Mouse (Mus musculus): ENCODE results near the gene Filip1l. TPM values are rescaled to one million over a fixed set of nuclear protein-coding genes. Genes with fewer than 3 reads are reported as not detected.

Filip1l gene
- total RNA-seq, 1 experiment, result 7.4 TPM

DNA sequence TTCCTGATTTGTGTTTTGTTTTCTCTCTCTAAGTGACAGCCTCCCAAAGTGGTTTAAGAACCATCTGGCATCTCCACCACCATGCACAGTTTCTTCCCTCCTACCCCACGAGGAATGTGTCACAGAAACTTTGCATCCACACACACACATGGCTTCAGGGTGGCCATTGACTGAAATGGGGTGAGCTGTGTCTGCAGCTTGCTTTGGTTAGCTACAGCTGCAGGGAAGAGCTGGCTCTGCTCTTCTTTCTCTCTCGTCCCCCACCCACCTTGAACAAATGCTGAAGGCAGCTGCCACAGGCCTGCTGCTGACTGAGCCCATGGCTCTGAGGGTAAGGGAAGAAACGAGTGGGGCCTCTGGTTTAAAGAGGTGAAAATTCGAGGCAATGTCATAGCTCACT is 59.9 kb downstream of the Filip1l start:
- no peak overlapping the region for H3K4me3 ChIP-seq (ENCODE audit: insufficient read depth in 1 of 2, low read depth in 1 of 2, low read length in 2 of 2, poor library complexity in 1 of 2, severe bottlenecking in 1 of 2)
- no peak overlapping the region for H3K27ac ChIP-seq (ENCODE audit: insufficient read depth, low read depth, low read length, poor library complexity, severe bottlenecking)
- H3K36me3 ChIP-seq (ENCODE audit: control insufficient read depth, insufficient read depth, low read length, poor library complexity, severe bottlenecking), result no peaks in the 10 kb centered on the region
- in situ Hi-C loops (cut with MboI; ENCODE audit: low sequenced_read_pairs in 2 of 2, unreplicated experiment in 2 of 2), result no loop called here
- DNase-seq (ENCODE audit: low read depth, low spot score), result no peak
- TF ChIP-seq HCFC1 (IDR thresholded peaks at IDR 0.05; ENCODE audit: borderline replicate concordance, insufficient read depth, low read length) (no peak), MAFK (IDR thresholded peaks at IDR 0.05; ENCODE audit: insufficient read depth, low read depth, low read length) (no peak), ZC3H11A (IDR thresholded peaks at IDR 0.05; ENCODE audit: borderline replicate concordance, low read depth, low read length) (no peak), CHD2 (IDR thresholded peaks at IDR 0.05; ENCODE audit: low read depth, low read length) (no peak), ZNF384 (IDR thresholded peaks at IDR 0.05; ENCODE audit: low read depth, low read length) (no peak)
- H3K9ac ChIP-seq (ENCODE audit: insufficient read depth, low read depth, low read length, poor library complexity, severe bottlenecking), result no peak overlapping the region
- H3K9me3 ChIP-seq (ENCODE audit: control insufficient read depth, insufficient read depth, low read depth, low read length), result no peaks in the 10 kb centered on the region
- H3K4me1 ChIP-seq (ENCODE audit: control insufficient read depth in 2 of 2, insufficient read depth in 2 of 2, low read length in 2 of 2, poor library complexity in 1 of 2), result no peaks in the 10 kb centered on the region

DNA sequence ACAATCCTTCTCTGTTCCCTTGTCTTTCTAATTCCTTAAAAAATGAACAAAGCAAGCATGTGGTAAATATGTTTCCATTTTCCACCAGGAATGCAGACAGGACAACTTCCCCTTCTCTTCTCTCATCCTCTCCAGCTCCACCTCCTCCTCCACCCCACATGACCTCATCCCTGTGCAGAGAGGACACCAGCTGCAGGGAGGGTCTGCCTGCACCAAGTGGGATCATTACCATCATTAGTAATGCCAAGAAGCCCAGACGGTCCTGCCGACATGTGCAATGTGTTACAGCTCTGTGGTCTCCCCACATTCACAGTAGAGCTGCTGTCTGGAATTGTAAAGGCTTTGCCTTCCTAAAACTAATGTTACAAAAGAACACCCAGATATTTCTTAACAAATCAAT is 63.2 kb downstream of the Filip1l start:
- Histone ChIP-seq H3K27ac (ENCODE audit: insufficient read depth, low read depth, low read length, poor library complexity, severe bottlenecking) (no peak overlapping the region), H3K9me3 (ENCODE audit: control insufficient read depth, insufficient read depth, low read depth, low read length) (no peaks in the 10 kb centered on the region), H3K4me1 (ENCODE audit: control insufficient read depth in 2 of 2, insufficient read depth in 2 of 2, low read length in 2 of 2, poor library complexity in 1 of 2) (no peaks in the 10 kb centered on the region), H3K9ac (ENCODE audit: insufficient read depth, low read depth, low read length, poor library complexity, severe bottlenecking) (no peak overlapping the region), H3K36me3 (ENCODE audit: control insufficient read depth, insufficient read depth, low read length, poor library complexity, severe bottlenecking) (no peaks in the 10 kb centered on the region), H3K4me3 (ENCODE audit: insufficient read depth in 1 of 2, low read depth in 1 of 2, low read length in 2 of 2, poor library complexity in 1 of 2, severe bottlenecking in 1 of 2) (no peak overlapping the region)
- DNase-seq (ENCODE audit: low read depth, low spot score), result no peak
- TF ChIP-seq ZC3H11A (IDR thresholded peaks at IDR 0.05; ENCODE audit: borderline replicate concordance, low read depth, low read length) (no peak), HCFC1 (IDR thresholded peaks at IDR 0.05; ENCODE audit: borderline replicate concordance, insufficient read depth, low read length) (no peak), MAFK (IDR thresholded peaks at IDR 0.05; ENCODE audit: insufficient read depth, low read depth, low read length) (no peak), CHD2 (IDR thresholded peaks at IDR 0.05; ENCODE audit: low read depth, low read length) (no peak), ZNF384 (IDR thresholded peaks at IDR 0.05; ENCODE audit: low read depth, low read length) (no peak)
- in situ Hi-C loops (cut with MboI; ENCODE audit: low sequenced_read_pairs in 2 of 2, unreplicated experiment in 2 of 2), result no loop called here

DNA sequence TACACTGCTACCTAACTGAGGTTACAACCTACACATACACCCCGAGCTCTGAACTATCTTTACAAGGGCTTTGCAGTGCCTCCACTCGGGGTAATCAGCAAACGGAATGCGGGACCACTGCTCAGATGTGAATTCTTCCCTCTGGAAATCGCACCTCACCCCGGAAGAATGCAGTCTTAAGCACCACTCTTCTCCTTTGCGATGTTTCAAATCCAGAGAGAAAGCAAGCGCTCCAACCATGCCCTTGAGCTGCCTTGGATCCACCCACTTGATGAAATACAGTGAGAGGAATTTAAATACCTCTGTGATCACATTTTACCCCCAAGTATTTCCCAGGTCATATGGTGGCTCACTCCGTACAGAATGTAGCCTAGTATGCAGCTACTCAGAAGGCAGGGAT is 64.1 kb downstream of the Filip1l start:
- Histone ChIP-seq H3K27ac (ENCODE audit: insufficient read depth, low read depth, low read length, poor library complexity, severe bottlenecking) (no peak overlapping the region), H3K4me1 (ENCODE audit: control insufficient read depth in 2 of 2, insufficient read depth in 2 of 2, low read length in 2 of 2, poor library complexity in 1 of 2) (no peaks in the 10 kb centered on the region), H3K36me3 (ENCODE audit: control insufficient read depth, insufficient read depth, low read length, poor library complexity, severe bottlenecking) (no peaks in the 10 kb centered on the region), H3K4me3 (ENCODE audit: insufficient read depth in 1 of 2, low read depth in 1 of 2, low read length in 2 of 2, poor library complexity in 1 of 2, severe bottlenecking in 1 of 2) (no peak overlapping the region), H3K9me3 (ENCODE audit: control insufficient read depth, insufficient read depth, low read depth, low read length) (no peaks in the 10 kb centered on the region), H3K9ac (ENCODE audit: insufficient read depth, low read depth, low read length, poor library complexity, severe bottlenecking) (no peak overlapping the region)
- TF ChIP-seq MAFK (IDR thresholded peaks at IDR 0.05; ENCODE audit: insufficient read depth, low read depth, low read length) (no peak), CHD2 (IDR thresholded peaks at IDR 0.05; ENCODE audit: low read depth, low read length) (no peak), HCFC1 (IDR thresholded peaks at IDR 0.05; ENCODE audit: borderline replicate concordance, insufficient read depth, low read length) (no peak), ZNF384 (IDR thresholded peaks at IDR 0.05; ENCODE audit: low read depth, low read length) (no peak), ZC3H11A (IDR thresholded peaks at IDR 0.05; ENCODE audit: borderline replicate concordance, low read depth, low read length) (no peak)
- in situ Hi-C loops (cut with MboI; ENCODE audit: low sequenced_read_pairs in 2 of 2, unreplicated experiment in 2 of 2), result no loop called here
- DNase-seq (ENCODE audit: low read depth, low spot score), result no peak

DNA sequence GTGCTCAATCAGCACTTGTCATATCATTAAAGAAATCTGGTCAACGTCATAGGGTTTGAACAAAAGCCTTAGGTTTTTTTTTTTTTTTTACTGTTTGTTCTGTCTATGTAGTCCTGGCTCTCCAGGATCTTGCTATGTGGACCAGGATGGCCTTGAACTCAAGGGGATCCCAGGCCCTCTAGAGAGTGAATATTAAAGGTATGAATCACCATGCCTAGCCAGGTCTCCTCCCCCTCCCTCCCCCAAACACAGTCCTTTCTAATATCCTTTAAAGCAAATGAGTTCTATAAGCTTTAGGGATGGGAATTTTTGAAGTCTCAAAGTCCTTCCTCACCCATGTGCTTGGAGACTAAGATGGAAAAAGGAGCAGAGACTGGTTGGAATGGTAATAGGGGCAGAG is 65.1 kb downstream of the Filip1l start:
- DNase-seq (ENCODE audit: low read depth, low spot score), result no peak
- no peaks in the 10 kb centered on the region for H3K4me1 ChIP-seq (ENCODE audit: control insufficient read depth in 2 of 2, insufficient read depth in 2 of 2, low read length in 2 of 2, poor library complexity in 1 of 2)
- H3K9ac ChIP-seq (ENCODE audit: insufficient read depth, low read depth, low read length, poor library complexity, severe bottlenecking), result no peak overlapping the region
- no peak overlapping the region for H3K27ac ChIP-seq (ENCODE audit: insufficient read depth, low read depth, low read length, poor library complexity, severe bottlenecking)
- no peak for TF ChIP-seq ZC3H11A (IDR thresholded peaks at IDR 0.05; ENCODE audit: borderline replicate concordance, low read depth, low read length)
- H3K36me3 ChIP-seq (ENCODE audit: control insufficient read depth, insufficient read depth, low read length, poor library complexity, severe bottlenecking), result no peaks in the 10 kb centered on the region
- in situ Hi-C loops (cut with MboI; ENCODE audit: low sequenced_read_pairs in 2 of 2, unreplicated experiment in 2 of 2), result no loop called here
- H3K4me3 ChIP-seq (ENCODE audit: insufficient read depth in 1 of 2, low read depth in 1 of 2, low read length in 2 of 2, poor library complexity in 1 of 2, severe bottlenecking in 1 of 2), result no peak overlapping the region
- no peaks in the 10 kb centered on the region for H3K9me3 ChIP-seq (ENCODE audit: control insufficient read depth, insufficient read depth, low read depth, low read length)

DNA sequence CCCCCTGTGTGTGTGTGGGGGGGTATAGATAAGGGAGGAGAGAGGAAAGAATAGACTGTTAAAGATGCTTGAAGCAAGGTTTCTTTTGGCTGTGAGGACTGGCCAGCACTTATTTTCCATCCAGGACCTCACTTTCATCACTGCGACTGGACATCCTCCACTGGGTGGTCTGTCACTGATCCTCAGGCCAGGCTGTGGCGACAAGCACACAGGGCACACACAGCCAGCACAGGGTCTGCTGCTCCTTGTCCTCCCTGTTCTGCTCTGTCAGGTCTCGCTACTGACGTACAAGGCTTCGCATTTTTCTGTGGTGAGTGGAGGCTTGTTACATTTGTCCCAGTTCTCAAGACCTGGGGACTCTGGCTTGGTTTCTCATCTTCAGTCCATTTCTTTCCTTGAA is 66.4 kb downstream of the Filip1l start:
- in situ Hi-C loops (cut with MboI; ENCODE audit: low sequenced_read_pairs in 2 of 2, unreplicated experiment in 2 of 2), result no loop called here
- no peaks in the 10 kb centered on the region for H3K36me3 ChIP-seq (ENCODE audit: control insufficient read depth, insufficient read depth, low read length, poor library complexity, severe bottlenecking)
- H3K9me3 ChIP-seq (ENCODE audit: control insufficient read depth, insufficient read depth, low read depth, low read length), result no peaks in the 10 kb centered on the region
- no peak for DNase-seq (ENCODE audit: low read depth, low spot score)
- H3K27ac ChIP-seq (ENCODE audit: insufficient read depth, low read depth, low read length, poor library complexity, severe bottlenecking), result no peak overlapping the region
- TF ChIP-seq CHD2 (IDR thresholded peaks at IDR 0.05; ENCODE audit: low read depth, low read length) (no peak), MAFK (IDR thresholded peaks at IDR 0.05; ENCODE audit: insufficient read depth, low read depth, low read length) (no peak), HCFC1 (IDR thresholded peaks at IDR 0.05; ENCODE audit: borderline replicate concordance, insufficient read depth, low read length) (no peak), ZC3H11A (IDR thresholded peaks at IDR 0.05; ENCODE audit: borderline replicate concordance, low read depth, low read length) (no peak), ZNF384 (IDR thresholded peaks at IDR 0.05; ENCODE audit: low read depth, low read length) (no peak)
- H3K4me1 ChIP-seq (ENCODE audit: control insufficient read depth in 2 of 2, insufficient read depth in 2 of 2, low read length in 2 of 2, poor library complexity in 1 of 2), result no peaks in the 10 kb centered on the region
- no peak overlapping the region for H3K9ac ChIP-seq (ENCODE audit: insufficient read depth, low read depth, low read length, poor library complexity, severe bottlenecking)
- H3K4me3 ChIP-seq (ENCODE audit: insufficient read depth in 1 of 2, low read depth in 1 of 2, low read length in 2 of 2, poor library complexity in 1 of 2, severe bottlenecking in 1 of 2), result no peak overlapping the region
